Mouse (Mus musculus) MN1 (cell line): ENCODE data around the gene Rnasek.

ENCODE experiments used
- DNase-seq: peaks from one replicate; pipeline ENCODE4 v3.0.0-alpha.2; 2016; ENCODE audit warnings: low spot score

The Rnasek gene

GRCm38 (mm10) chr11:70239541-70240279 is at the start of gene Rnasek, which contains the start of gene Gm21988:
Rnasek (minus strand) TSS chr11:70239842.
Gm21988 (minus strand) TSS chr11:70239830.
- DNase-seq, result peak; percentile 87

- no peak for DNase-seq
These were observed 49.6 kb upstream of the Rnasek start for GRCm38 (mm10) chr11:70289236-70289635.

- DNase-seq, result no peak
These were observed 48.5 kb upstream of the Rnasek start for GRCm38 (mm10) chr11:70288102-70288501.

DNA sequence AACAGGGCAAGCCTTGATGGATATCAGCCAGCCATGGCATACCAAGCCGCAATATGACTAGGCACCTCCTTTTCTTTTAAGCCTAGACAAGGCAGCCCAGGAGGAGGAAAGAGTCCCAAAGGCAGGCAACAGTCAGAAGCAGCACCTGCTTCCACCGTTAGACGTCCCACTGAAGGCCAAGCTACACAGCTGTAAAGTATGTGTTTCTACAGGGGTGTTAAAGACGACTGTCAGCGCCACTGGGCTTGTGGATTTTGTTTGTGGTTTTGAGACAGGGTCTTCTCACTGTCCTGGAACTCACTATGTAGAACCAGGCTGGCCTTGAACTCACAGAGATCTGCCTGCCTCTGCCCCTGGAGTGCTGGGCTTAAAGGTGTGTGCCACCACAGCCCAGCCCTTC is 46.0 kb upstream of the Rnasek start:
- DNase-seq, result no peak

DNA sequence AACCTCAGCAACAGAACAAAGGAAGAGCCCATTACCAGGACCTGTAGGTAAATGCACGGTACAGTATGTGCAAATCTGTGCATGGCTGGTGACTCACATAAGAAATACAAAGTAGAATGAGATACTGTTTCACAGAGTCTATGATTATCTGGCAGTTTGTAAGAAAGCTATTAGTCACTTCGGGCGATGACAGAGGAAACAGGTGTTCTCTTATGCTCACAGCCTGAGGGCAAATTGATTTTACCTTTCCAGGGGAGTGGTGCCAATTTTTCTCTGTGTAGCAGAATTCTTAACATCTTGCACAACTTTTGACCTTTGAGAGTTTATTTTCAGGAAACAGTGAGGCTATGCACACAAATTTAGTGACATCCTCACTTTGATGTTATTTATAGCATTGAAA is 45.1 kb upstream of the Rnasek start:
- no peak for DNase-seq

GRCm38 (mm10) chr11:70283666-70284065 is 44.0 kb upstream of the Rnasek start:
- DNase-seq, result no peak

- DNase-seq, result no peak
These were observed 40.8 kb upstream of the Rnasek start for GRCm38 (mm10) chr11:70280441-70280840.

DNA sequence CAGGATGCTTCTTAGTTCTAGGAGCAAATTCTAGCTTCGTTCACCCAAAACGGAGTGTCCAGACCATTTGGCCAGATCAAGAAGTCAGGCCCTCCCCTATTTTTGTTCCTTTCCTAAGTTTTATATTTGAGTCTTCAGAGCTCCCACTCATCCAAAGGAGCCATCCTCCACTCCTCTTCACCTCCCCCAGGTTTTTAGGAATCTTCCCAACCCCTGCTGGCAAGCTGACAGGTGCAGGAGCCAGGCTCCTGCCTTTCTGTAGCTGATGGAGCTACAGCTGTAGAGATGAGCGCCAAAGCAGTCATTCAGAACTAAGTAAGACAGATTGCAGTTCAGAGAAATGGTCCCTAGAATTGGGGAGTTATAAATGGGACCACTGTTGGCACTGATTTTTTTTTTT is 39.3 kb upstream of the Rnasek start:
- no peak for DNase-seq

DNA sequence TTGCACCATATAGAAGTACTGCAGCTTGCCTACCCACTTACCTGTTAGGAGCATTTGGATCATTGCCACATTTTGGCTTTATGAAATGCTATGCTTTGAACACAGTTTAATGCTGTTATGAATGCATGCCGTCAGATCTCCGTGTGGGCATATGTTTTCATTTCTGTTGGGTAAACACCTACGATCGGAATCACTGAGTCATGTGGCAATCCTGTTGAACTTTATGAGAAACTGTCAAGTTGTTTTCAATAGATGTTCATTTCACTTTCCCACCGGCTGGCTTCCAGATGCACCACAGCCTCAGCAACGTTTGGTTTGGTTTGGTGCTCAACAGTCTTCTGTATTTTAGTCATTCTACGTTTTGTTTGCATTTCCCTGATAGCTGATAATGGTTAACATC is 32.0 kb upstream of the Rnasek start:
- DNase-seq, result no peak

DNA sequence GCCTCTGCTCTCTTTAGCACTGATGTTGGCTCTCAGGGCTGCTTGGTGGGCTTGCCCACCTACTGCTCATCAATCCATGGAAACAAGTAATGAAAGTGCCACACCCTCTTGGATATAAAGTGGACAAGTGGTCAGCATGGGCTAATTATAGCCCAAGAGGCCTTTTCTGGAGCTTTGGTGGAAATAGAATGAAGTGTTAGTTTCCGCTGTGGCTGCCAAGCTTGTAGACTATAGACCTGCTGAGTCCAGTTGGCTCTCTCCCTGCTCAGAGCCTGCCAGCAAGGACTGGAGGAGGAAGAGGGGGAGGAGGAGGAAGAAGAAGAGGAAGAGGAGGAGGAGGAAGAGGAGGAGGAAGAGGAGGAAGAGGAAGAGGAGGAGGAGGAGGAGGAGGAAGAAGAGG is 26.8 kb upstream of the Rnasek start:
- DNase-seq, result no peak

- DNase-seq, result no peak
These were observed 26.2 kb upstream of the Rnasek start for GRCm38 (mm10) chr11:70265819-70266218.

DNA sequence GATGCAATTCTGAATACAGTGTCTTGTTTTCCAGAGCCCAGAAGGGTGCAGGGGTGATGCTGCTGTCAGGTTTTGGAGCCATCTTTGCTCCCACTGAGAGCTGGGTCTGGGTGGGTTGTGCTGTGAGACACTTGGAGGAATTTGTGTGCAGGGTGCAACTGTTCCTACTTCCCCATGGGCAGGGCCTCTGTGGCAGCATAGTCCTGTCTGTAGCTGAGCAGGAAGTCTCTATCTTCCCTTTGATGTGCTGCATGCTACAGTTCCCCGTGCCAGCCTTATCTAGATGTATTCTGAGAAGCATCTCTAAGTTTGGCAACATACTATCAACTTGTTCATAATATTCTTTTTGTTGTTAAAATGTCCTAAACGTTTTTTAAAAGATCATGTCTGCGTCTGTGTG is 25.6 kb upstream of the Rnasek start:
- DNase-seq, result no peak

DNA sequence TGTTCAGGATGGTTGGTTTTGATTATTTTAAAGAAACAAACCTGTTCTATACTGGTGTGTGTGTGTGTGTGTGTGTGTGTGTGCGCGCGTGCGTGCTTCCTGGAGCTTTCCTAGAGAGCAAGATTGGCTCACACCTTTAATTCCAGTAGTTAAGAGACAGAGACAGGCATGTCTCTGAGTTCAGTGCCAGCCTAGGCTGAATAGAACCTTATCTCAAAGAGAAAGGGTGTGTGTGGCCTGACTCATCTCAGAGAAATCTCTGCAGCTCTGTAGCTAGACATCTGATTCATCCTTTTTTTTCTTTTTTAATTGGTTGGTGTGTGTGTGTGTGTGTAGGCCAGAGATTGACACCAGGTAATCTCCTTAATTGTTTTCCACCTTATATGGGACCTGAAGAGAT is 19.4 kb upstream of the Rnasek start:
- DNase-seq, result no peak

GRCm38 (mm10) chr11:70254931-70255531 is 15.4 kb upstream of the Rnasek start, which contains the start of gene Alox12:
Alox12 (minus strand) TSS chr11:70255353.
- no peak for DNase-seq

- DNase-seq, result no peak
These were observed 14.7 kb upstream of the Rnasek start for GRCm38 (mm10) chr11:70254337-70254736.

GRCm38 (mm10) chr11:70251853-70252252 is 12.2 kb upstream of the Rnasek start:
- no peak for DNase-seq

DNA sequence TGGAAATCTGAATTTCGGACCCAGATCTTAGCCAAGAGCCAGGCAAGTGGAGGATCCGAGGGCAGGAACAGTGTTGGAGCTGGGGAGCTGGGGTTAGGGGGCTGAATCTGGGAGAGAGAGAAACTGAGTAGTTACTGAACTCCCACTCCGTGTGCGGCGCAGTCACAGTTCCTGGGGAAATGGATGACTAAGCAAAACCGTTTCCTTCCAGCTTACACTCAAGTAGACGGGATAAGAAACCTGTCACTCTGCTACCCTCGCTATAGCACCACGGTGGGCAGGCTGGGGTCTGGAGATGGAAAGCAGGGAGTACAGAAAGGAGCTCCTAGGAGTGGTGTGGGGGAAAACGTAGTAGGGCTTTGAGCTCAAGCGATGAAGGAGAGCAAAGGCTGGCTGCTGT is 10.5 kb upstream of the Rnasek start:
- DNase-seq, result no peak

DNA sequence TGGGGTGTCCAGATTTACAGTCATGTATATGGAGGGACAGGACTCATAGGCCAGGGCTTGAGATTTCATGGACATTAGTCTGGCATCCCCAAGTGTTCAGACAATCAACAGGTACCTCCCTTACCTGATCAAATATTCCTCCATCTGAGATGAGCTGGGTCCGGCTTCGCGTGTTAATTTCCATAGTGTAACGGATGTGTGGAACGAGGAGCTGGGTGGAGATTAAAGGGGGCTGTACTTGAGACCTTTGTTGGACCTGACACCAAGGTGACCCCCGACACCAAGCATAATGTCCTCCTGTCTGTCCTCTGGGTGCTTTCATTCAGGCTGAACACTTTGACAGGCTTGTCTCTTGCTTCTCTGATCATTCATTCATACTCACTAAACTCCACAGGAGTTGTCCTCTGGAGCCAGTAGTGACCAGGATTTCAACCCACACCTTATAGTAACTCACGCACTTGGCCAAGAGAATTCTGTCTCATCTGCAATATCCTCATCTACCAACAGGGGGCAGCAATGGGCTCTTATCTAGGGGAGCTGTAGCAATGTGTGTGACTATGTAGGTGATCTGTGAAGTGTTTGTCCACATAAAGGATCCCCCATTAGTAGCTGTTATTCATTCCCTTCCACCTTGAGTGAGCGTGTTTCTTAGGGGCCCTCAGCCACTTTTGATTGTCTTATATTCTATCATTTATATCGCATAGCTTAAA is 7.6 kb upstream of the Rnasek start:
- peak; percentile 45 for DNase-seq

- DNase-seq, result no peak
These were observed 2.9 kb upstream of the Rnasek start for GRCm38 (mm10) chr11:70242591-70242990.

DNA sequence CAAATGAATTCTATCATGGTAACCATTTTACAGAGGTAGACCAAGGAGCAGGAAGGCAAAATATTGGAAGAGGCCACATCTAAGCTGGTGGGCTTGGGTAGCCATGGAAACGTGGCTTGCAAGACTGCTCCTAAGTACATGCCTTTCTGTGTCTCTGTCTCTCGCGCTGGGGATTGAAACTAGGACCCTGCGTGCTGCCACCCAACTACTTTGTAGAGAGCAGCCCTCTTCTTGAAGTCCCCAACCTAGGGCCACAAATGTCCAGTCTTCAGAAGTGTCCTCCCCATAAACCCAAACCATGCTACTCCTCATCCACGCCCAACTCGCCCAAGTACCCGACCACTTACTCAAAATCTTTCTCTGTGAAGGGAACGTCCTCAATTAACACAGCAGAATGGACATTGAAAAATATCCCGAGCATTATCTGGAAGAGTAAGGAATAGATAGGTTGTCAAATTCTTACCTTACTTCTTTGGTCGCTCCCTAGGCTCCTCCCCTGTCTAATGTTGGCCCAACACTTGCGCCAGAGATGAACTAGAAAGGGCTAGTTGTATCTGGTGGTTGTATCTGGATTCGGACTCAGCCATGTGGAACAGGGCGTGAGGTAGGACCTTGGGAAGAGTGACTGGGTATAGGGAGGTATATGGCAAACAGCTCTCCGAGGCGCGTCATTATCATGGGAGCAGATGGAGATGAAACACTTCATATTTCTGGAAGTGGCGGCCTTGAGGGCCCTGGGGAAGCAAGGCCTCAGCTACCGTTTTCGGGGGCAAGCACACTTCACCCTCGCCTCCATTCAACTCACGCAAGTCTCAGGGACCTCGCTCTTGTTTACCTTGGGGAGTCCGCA is 826 bp downstream of the Rnasek start:
- DNase-seq, result peak; percentile 62

DNA sequence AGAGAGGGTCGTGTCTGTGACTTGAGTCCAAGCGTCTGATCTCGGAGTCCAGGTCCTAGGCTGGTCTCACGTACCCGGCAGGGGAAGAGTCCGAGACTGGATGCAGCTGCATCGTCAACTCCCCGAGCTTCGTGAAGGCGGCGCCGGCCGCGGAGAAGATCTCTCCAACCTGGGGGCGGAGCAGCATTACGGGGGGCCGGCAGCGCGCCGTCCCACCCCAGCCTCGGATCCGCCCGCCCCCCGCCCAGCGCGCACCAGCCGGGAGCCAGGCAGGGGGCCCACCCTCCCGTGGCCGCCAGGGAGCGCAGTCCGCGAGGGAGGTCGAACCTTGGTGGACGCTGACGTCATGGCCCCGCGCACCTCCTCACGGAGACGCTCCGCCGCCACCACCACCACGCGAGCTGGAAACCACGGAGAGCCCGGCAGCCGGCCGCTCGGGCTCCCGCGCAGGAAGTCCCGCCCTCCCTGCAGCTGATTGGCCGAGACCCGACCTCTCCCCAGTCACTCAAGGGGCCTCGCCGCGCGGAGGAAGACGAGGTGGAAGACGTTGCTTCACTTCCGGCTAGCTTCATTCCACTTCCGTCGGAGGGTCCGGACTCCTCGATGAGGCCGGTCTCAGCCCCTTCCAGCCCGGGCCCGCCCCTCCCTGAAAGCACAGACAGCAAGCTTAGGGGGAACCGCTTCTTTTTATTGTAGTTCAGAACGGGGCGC is 2.0 kb downstream of the Rnasek start, which contains the start of gene 0610010K14Rik:
0610010K14Rik (minus strand) TSS at position 458 of the 711 bp plus-strand sequence.
- DNase-seq, result peak; percentile 98
